Mouse (Mus musculus) liver, adult 2 months (tissue): ENCODE measurements around the gene Cpt1c. TPM values are rescaled to one million over a fixed set of nuclear protein-coding genes. Genes with fewer than 3 reads are reported as not detected.
A peak's percentile ranks its signal among the peaks of the same experiment; 100 is the strongest.

Source experiments
- DNase-seq: peaks from one replicate; pipeline ENCODE4 v3.0.0-alpha.2; 2011; ENCODE audit warnings: low read depth, low spot score; ENCODE audit errors: extremely low read depth
- H3K27ac ChIP-seq: fragments of 200-500 bp; replicated peaks from 2 replicates; pipeline ENCODE4 v1.5.1; 2012; ENCODE audit warnings: low read depth, mild to moderate bottlenecking, control low read depth, inconsistent platforms, low read length; ENCODE audit not compliant: insufficient read depth
- H3K27me3 ChIP-seq: fragments of 200-500 bp; 2 replicates; pipeline ENCODE4 v1.6.1; 2012; ENCODE audit warnings: mild to moderate bottlenecking, moderate library complexity, low read length, inconsistent platforms; ENCODE audit not compliant: control insufficient read depth, insufficient read depth
- H3K36me3 ChIP-seq: fragments of 200-500 bp; 2 replicates; pipeline ENCODE4 v1.6.1; 2012; ENCODE audit warnings: low read length, inconsistent platforms; ENCODE audit not compliant: control insufficient read depth, insufficient read depth
- H3K4me1 ChIP-seq: fragments of 200-500 bp; 2 replicates; pipeline ENCODE4 v1.6.1; 2011; ENCODE audit warnings: low read length; ENCODE audit not compliant: control insufficient read depth, insufficient read depth
- H3K4me3 ChIP-seq: fragments of 200-500 bp; 2 replicates; pipeline ENCODE4 v1.5.1; 2011; ENCODE audit warnings: low read depth, mild to moderate bottlenecking, control low read depth, low read length, moderate library complexity; ENCODE audit not compliant: insufficient read depth
- H3K79me2 ChIP-seq: fragments of 200-500 bp; 2 replicates; pipeline ENCODE4 v1.6.1; 2012; ENCODE audit warnings: inconsistent platforms, mild to moderate bottlenecking, low read length, moderate library complexity; ENCODE audit not compliant: control insufficient read depth, insufficient read depth
- H3K9ac ChIP-seq: fragments of 200-500 bp; 2 replicates; pipeline ENCODE4 v1.6.1; 2012; ENCODE audit warnings: low read depth, mild to moderate bottlenecking, control low read depth, inconsistent platforms, low read length
- CTCF ChIP-seq: fragments of 200-500 bp; IDR thresholded peaks from 2 replicates; pipeline ENCODE4 v1.5.1; 2011; ENCODE audit warnings: low read depth, low read length, control low read depth
- POLR2A ChIP-seq: fragments of 200-500 bp; IDR thresholded peaks from 2 replicates; pipeline ENCODE4 v1.6.1; 2011; ENCODE audit warnings: low read length, control low read depth; ENCODE audit not compliant: insufficient read depth; ENCODE audit errors: extremely low read depth
- WGBS: fragments of 180-500 bp; shearing (Covaris S2); methylation state at CpG from one replicate; pipeline ENCODE4 v1.1.7; 2018; 5-methylcytosine and 5-hydroxymethylcytosine counted together
- polyA plus RNA-seq: library from polyadenylated mRNA; depleted of rRNA; stranded (reverse); fragments of >200 nt; gene quantifications from 2 replicates; pipeline ENCODE4 v1.2.3, GENCODE M21; 2012
- total RNA-seq: library from RNA; depleted of rRNA; stranded (reverse); fragments of >200 nt; gene quantifications from 2 replicates; pipeline ENCODE4 v1.2.3, GENCODE M21; 2014

The Cpt1c gene
- total and polyA plus RNA-seq, 2 experiments: 0.09 to 0.91 TPM

GRCm38 (mm10) chr7:44966638-44967037 is 8.0 kb downstream of the Cpt1c start:
- WGBS: 58% methylated on average over 15 of the region's 15 CpGs
- no peaks in the 10 kb centered on the region for H3K27me3 ChIP-seq

GRCm38 (mm10) chr7:44965975-44966374 is 8.7 kb downstream of the Cpt1c start:
- WGBS: 64% methylated on average over 7 of the region's 7 CpGs
- H3K27me3 ChIP-seq: no peaks in the 10 kb centered on the region
- H3K36me3 ChIP-seq: no peaks in the 10 kb centered on the region
- DNase-seq: no peak
- H3K27ac ChIP-seq: no peak overlapping the region
- no peak overlapping the region for H3K4me3 ChIP-seq
- H3K79me2 ChIP-seq: no peaks in the 10 kb centered on the region
- H3K4me1 ChIP-seq: no peaks in the 10 kb centered on the region
- TF ChIP-seq CTCF (peak; percentile 51), POLR2A (no peak)
- H3K9ac ChIP-seq: no peak overlapping the region

More at GRCm38 (mm10) chr7:44966638-44967037, 8.0 kb downstream of the Cpt1c start:
- Histone ChIP-seq H3K4me1 (no peaks in the 10 kb centered on the region), H3K4me3 (no peak overlapping the region), H3K9ac (no peak overlapping the region), H3K27ac (no peak overlapping the region), H3K79me2 (no peaks in the 10 kb centered on the region), H3K36me3 (no peaks in the 10 kb centered on the region)
- TF ChIP-seq POLR2A (no peak), CTCF (no peak)
- DNase-seq: no peak

- Histone ChIP-seq H3K9ac (no peak overlapping the region), H3K79me2 (no peaks in the 10 kb centered on the region), H3K4me1 (no peaks in the 10 kb centered on the region), H3K27me3 (no peaks in the 10 kb centered on the region), H3K27ac (no peak overlapping the region), H3K36me3 (no peaks in the 10 kb centered on the region), H3K4me3 (no peak overlapping the region)
- no peak for DNase-seq
- WGBS: 98% methylated on average over 13 of the region's 13 CpGs
- TF ChIP-seq POLR2A: no peak
- no peak for TF ChIP-seq CTCF
Measured at GRCm38 (mm10) chr7:44964990-44965389, 9.7 kb downstream of the Cpt1c start.

GRCm38 (mm10) chr7:44962831-44963230 is 11.8 kb downstream of the Cpt1c start:
- TF ChIP-seq CTCF: no peak
- Histone ChIP-seq H3K4me1 (no peaks in the 10 kb centered on the region), H3K9ac (no peak overlapping the region), H3K27me3 (no peaks in the 10 kb centered on the region), H3K79me2 (no peaks in the 10 kb centered on the region), H3K36me3 (no peaks in the 10 kb centered on the region), H3K4me3 (no peak overlapping the region), H3K27ac (no peak overlapping the region)
- WGBS: 66% methylated on average over 5 of the region's 5 CpGs
- DNase-seq: no peak

- Histone ChIP-seq H3K9ac (no peak overlapping the region), H3K4me3 (no peak overlapping the region), H3K36me3 (no peaks in the 10 kb centered on the region), H3K79me2 (no peaks in the 10 kb centered on the region), H3K27me3 (no peaks in the 10 kb centered on the region), H3K4me1 (no peaks in the 10 kb centered on the region), H3K27ac (no peak overlapping the region)
- 82% methylated on average over 8 of the region's 8 CpGs for WGBS
- TF ChIP-seq POLR2A: no peak
- TF ChIP-seq CTCF: no peak
- no peak for DNase-seq
Measured at GRCm38 (mm10) chr7:44962337-44962736, 12.3 kb downstream of the Cpt1c start.

GRCm38 (mm10) chr7:44960512-44960910 is 14.1 kb downstream of the Cpt1c start:
- no peaks in the 10 kb centered on the region for H3K27me3 ChIP-seq
- no peak overlapping the region for H3K4me3 ChIP-seq
- no peaks in the 10 kb centered on the region for H3K36me3 ChIP-seq
- no peak overlapping the region for H3K9ac ChIP-seq
- 92% methylated on average over 13 of the region's 13 CpGs for WGBS
- TF ChIP-seq POLR2A: no peak
- TF ChIP-seq CTCF: no peak
- H3K79me2 ChIP-seq: no peaks in the 10 kb centered on the region
- no peak overlapping the region for H3K27ac ChIP-seq
- H3K4me1 ChIP-seq: no peaks in the 10 kb centered on the region
- DNase-seq: no peak
